Mouse (Mus musculus) embryonic fibroblast, embryonic 13.5 days (primary cell): ENCODE measurements around the gene Bcdin3d.
"Not testable (repeated sequence)": the region's sequence is repeated elsewhere in the genome, so short reads cannot be mapped to it uniquely, and the experiment has no call there.

Experiments used
- CTCF ChIP-seq: IDR thresholded peaks from 2 replicates; pipeline ENCODE4 v1.5.1; 2011; ENCODE audit warnings: mild to moderate bottlenecking, control low read depth, low read length, moderate library complexity, borderline replicate concordance; ENCODE audit not compliant: insufficient read depth
- POLR2A ChIP-seq: IDR thresholded peaks from 2 replicates; pipeline ENCODE4 v1.6.1; 2011; ENCODE audit warnings: low read depth, mild to moderate bottlenecking, control low read depth, low read length, moderate library complexity

- not testable (repeated sequence) for TF ChIP-seq CTCF, POLR2A
Measured at GRCm38 (mm10) chr15:99446136-99446535, 28.4 kb downstream of the Bcdin3d start.
